Mouse (Mus musculus) intestine, postnatal 0 days (tissue): ENCODE data around the gene Epn2. TPM values are rescaled to one million over a fixed set of nuclear protein-coding genes. Genes with fewer than 3 reads are reported as not detected.

Source experiments
- ATAC-seq: fragments of 200-750 bp; cut with Nextera tagmentation; 2 replicates; pipeline ENCODE4 v1.8.0; 2017; ENCODE audit warnings: mild to moderate bottlenecking, moderate TSS enrichment, moderate library complexity
- H3K27ac ChIP-seq: fragments of 300-500 bp; sonication (generic); 2 replicates; pipeline ENCODE4 v1.5.1; 2014; ENCODE audit warnings: mild to moderate bottlenecking, low read depth, low read length, moderate library complexity
- H3K27me3 ChIP-seq: fragments of 300-500 bp; sonication (generic); replicated peaks from 2 replicates; pipeline ENCODE4 v1.6.1; 2014; ENCODE audit warnings: low read length, mixed read lengths; ENCODE audit not compliant: control insufficient read depth, insufficient read depth
- H3K36me3 ChIP-seq: fragments of 300-500 bp; sonication (generic); 2 replicates; pipeline ENCODE4 v1.6.1; 2014; ENCODE audit warnings: mild to moderate bottlenecking, moderate library complexity; ENCODE audit not compliant: control insufficient read depth, insufficient read depth
- H3K4me1 ChIP-seq: fragments of 300-500 bp; sonication (generic); replicated peaks from 2 replicates; pipeline ENCODE4 v1.6.1; 2014; ENCODE audit warnings: antibody characterized with exemption, low read length, mixed read lengths; ENCODE audit not compliant: control insufficient read depth, insufficient read depth
- H3K4me2 ChIP-seq: fragments of 300-500 bp; sonication (generic); replicated peaks from 2 replicates; pipeline ENCODE4 v1.6.1; 2014; ENCODE audit warnings: low read depth, mild to moderate bottlenecking, moderate library complexity
- H3K4me3 ChIP-seq: fragments of 300-500 bp; sonication (generic); 2 replicates; pipeline ENCODE4 v1.5.1; 2014; ENCODE audit warnings: low read depth, low read length
- H3K9ac ChIP-seq: fragments of 300-500 bp; sonication (generic); 2 replicates; pipeline ENCODE4 v1.6.1; 2014; ENCODE audit warnings: mild to moderate bottlenecking, low read depth, low read length
- H3K9me3 ChIP-seq: fragments of 300-500 bp; sonication (generic); 2 replicates; pipeline ENCODE4 v1.6.1; 2016; ENCODE audit warnings: mixed run types; ENCODE audit not compliant: control insufficient read depth
- CTCF ChIP-seq: sonication (generic); IDR thresholded peaks from 2 replicates; pipeline ENCODE4 v1.5.1; 2016; ENCODE audit warnings: low read depth, mild to moderate bottlenecking, control low read depth, antibody characterized with exemption, moderate library complexity
- WGBS: fragments of 180-500 bp; shearing (Covaris S2); extraction: QIAGEN DNeasy Blood & Tissue Kit; methylation state at CpG from one replicate; pipeline ENCODE4 v1.1.7; 2014; 5-methylcytosine and 5-hydroxymethylcytosine counted together
- polyA plus RNA-seq: library from polyadenylated mRNA; unstranded; fragments of >200 nt; fragmentation: Nextera tagmentation; extraction: Ambion mirVana; gene quantifications from 2 replicates; pipeline ENCODE4 v1.2.1, GENCODE M21; 2015

Gene Epn2
- polyA plus RNA-seq, 1 experiment from 2014 or later: 13.5 TPM

GRCm38 (mm10) chr11:61492749-61493401 is 86.6 kb downstream of the Epn2 start:
- no peaks in the 10 kb centered on the region for H3K27me3 ChIP-seq
- no peak overlapping the region for H3K27ac ChIP-seq
- 0 out of 2 replicates have a peak, but pooled peaks cover 13% of the 10 kb centered on the region for H3K4me1 ChIP-seq
- peak overlapping the region; percentile 90 for H3K4me3 ChIP-seq
- 61% methylated on average over 12 of the region's 12 CpGs for WGBS
- H3K9me3 ChIP-seq: no peaks in the 10 kb centered on the region
- TF ChIP-seq CTCF: 0 out of 2 replicates have a peak, but pooled peaks have one; percentile 8
- H3K36me3 ChIP-seq: peaks cover 38% of the 10 kb centered on the region
- H3K9ac ChIP-seq: peak overlapping the region; percentile 69
- H3K4me2 ChIP-seq: peak overlapping the region; percentile 82
- no peak for ATAC-seq

GRCm38 (mm10) chr11:61490944-61491520 is 88.5 kb downstream of the Epn2 start:
- no peak for TF ChIP-seq CTCF
- Histone ChIP-seq H3K4me2 (no peak overlapping the region), H3K9ac (no peak overlapping the region), H3K9me3 (no peaks in the 10 kb centered on the region), H3K4me1 (0 out of 2 replicates have a peak, but pooled peaks cover 13% of the 10 kb centered on the region), H3K27ac (no peak overlapping the region), H3K4me3 (no peak overlapping the region), H3K27me3 (no peaks in the 10 kb centered on the region), H3K36me3 (peaks cover 38% of the 10 kb centered on the region)
- 79% methylated on average over 22 of the region's 22 CpGs for WGBS
- ATAC-seq: no peak

DNA sequence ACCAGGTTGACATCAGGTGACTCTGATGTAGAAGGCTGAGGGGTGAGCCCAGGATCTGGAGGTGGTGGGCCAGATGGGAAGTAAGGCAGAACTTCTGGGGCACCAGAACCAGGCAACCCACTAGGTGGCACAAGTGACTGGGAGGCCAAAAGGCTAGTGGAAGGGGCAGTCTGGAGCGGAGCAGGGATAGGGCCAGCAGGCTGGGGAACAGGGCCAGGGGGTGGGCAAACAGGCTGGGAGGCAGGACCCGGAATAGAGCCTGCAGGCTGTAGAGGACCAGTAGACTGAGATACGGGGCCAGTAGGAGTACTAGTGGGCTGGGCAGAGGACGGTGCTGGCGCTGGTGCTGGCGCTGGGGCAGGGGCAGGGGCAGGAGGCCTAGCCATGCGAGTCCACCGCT is 89.6 kb downstream of the Epn2 start:
- Histone ChIP-seq H3K27me3 (no peaks in the 10 kb centered on the region), H3K4me1 (0 out of 2 replicates have a peak, but pooled peaks cover 9% of the 10 kb centered on the region), H3K9ac (no peak overlapping the region), H3K4me2 (no peak overlapping the region), H3K36me3 (peaks cover 38% of the 10 kb centered on the region), H3K9me3 (no peaks in the 10 kb centered on the region), H3K27ac (no peak overlapping the region), H3K4me3 (no peak overlapping the region)
- ATAC-seq: no peak
- no peak for TF ChIP-seq CTCF
- 95% methylated on average over 8 of the region's 8 CpGs for WGBS

- H3K4me1 ChIP-seq: 0 out of 2 replicates have a peak, but pooled peaks cover 8% of the 10 kb centered on the region
- H3K4me2 ChIP-seq: no peak overlapping the region
- H3K9ac ChIP-seq: no peak overlapping the region
- H3K9me3 ChIP-seq: no peaks in the 10 kb centered on the region
- H3K27me3 ChIP-seq: no peaks in the 10 kb centered on the region
- ATAC-seq: no peak
- H3K4me3 ChIP-seq: no peak overlapping the region
- WGBS: 77% methylated on average over 2 of the region's 2 CpGs
- TF ChIP-seq CTCF: no peak
- H3K36me3 ChIP-seq: peaks cover 38% of the 10 kb centered on the region
- peak overlapping the region; percentile 35; the same call in 1 of the 2 replicates for H3K27ac ChIP-seq
These were observed 90.4 kb downstream of the Epn2 start for GRCm38 (mm10) chr11:61489085-61489484.

DNA sequence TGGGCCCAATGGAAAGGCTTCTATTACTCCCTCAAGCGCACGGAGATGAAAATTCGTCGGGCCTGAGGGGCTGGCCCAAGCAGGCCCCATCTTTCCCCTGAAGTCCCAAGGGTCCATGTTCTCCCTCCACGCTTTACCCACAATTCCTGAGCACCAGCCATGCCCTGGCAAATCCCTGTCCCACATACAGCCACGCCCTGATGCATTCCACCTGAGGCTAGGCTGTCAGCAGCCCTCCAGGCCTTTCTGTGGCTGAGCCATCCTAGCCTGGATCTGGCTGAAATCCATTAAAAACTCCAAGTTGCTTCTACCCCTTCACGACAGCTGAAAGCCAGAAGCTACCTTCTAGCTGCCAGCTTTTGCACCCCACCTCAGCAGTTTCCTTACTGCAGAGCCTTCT is 91.6 kb downstream of the Epn2 start:
- Histone ChIP-seq H3K4me1 (0 out of 2 replicates have a peak, but pooled peaks cover 3% of the 10 kb centered on the region), H3K9me3 (no peaks in the 10 kb centered on the region), H3K36me3 (peaks cover 38% of the 10 kb centered on the region), H3K27ac (no peak overlapping the region), H3K27me3 (no peaks in the 10 kb centered on the region), H3K4me2 (no peak overlapping the region), H3K9ac (no peak overlapping the region), H3K4me3 (no peak overlapping the region)
- ATAC-seq: no peak
- TF ChIP-seq CTCF: no peak
- 90% methylated on average over 7 of the region's 7 CpGs for WGBS

GRCm38 (mm10) chr11:61487401-61487800 is 92.1 kb downstream of the Epn2 start:
- H3K9me3 ChIP-seq: no peaks in the 10 kb centered on the region
- H3K27me3 ChIP-seq: no peaks in the 10 kb centered on the region
- no peak overlapping the region for H3K27ac ChIP-seq
- H3K36me3 ChIP-seq: peaks cover 38% of the 10 kb centered on the region
- H3K4me3 ChIP-seq: no peak overlapping the region
- no peak for TF ChIP-seq CTCF
- no peaks in the 10 kb centered on the region for H3K4me1 ChIP-seq
- 42% methylated on average over 2 of the region's 2 CpGs for WGBS
- ATAC-seq: no peak
- no peak overlapping the region for H3K9ac ChIP-seq
- no peak overlapping the region for H3K4me2 ChIP-seq
